Mouse (Mus musculus): Measurements from ENCODE around the gene Gatc. TPM values are rescaled to one million over a fixed set of nuclear protein-coding genes. Genes with fewer than 3 reads are reported as not detected.
A peak's percentile ranks its signal among the peaks of the same experiment; 100 is the strongest.

Gene Gatc
- polyA plus RNA-seq, 1 experiment from 2014 or later: 12.1 TPM

GRCm38 (mm10) chr5:115300035-115300744 is 40.8 kb downstream of the Gatc start:
- ATAC-seq: peak; percentile 35
- peak overlapping the region; percentile 99 for H3K4me2 ChIP-seq (ENCODE audit: low read depth, low read length)
- no peaks in the 10 kb centered on the region for H3K9me3 ChIP-seq (ENCODE audit: low read length)
- peak; percentile 63 for DNase-seq
- TF ChIP-seq CTCF (IDR thresholded peaks at IDR 0.05; ENCODE audit: low read depth): peak; percentile 53
- no peak for TF ChIP-seq EP300 (IDR thresholded peaks at IDR 0.05; ENCODE audit: low read depth)
- peaks cover 30% of the 10 kb centered on the region for H3K36me3 ChIP-seq (replicated peaks; ENCODE audit: insufficient read depth, low read length)
- H3K4me3 ChIP-seq (ENCODE audit: low read depth, low read length): peak overlapping the region; percentile 95
- H3K27me3 ChIP-seq (ENCODE audit: insufficient read depth, low read length): no peaks in the 10 kb centered on the region
- H3K27ac ChIP-seq (ENCODE audit: low read depth): peak overlapping the region; percentile 92
- peaks cover 18% of the 10 kb centered on the region for H3K4me1 ChIP-seq (ENCODE audit: insufficient read depth)
- under 1% methylated on average over 44 of the region's 46 CpGs for WGBS (ENCODE audit: insufficient replicate concordance)
- H3K9ac ChIP-seq (replicated peaks): peak overlapping the region; percentile 91

DNA sequence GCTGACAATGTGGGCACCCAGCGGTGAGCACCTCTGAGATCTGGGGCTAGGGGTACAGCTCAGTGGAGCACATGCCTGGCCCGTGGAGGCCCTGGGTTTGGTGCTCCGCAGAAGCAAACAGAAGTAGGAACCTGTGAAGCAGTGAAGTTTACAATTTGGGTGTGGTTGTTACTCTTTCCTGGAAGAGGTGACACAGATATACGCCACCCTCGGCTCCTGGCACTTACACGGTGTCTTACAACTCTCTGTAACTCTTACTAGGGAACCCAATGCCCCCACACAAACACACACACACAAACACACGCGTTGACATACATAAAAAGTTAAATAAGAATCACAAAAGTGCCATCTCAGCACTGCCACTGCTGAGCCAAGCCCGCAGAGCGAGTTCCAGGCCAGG is 44.6 kb downstream of the Gatc start:
- ATAC-seq (no peak), DNase-seq (no peak)
- TF ChIP-seq CTCF (IDR thresholded peaks at IDR 0.05; ENCODE audit: low read depth) (no peak), EP300 (IDR thresholded peaks at IDR 0.05; ENCODE audit: low read depth) (no peak)
- H3K9ac ChIP-seq (replicated peaks): no peak overlapping the region
- peaks cover 14% of the 10 kb centered on the region for H3K4me1 ChIP-seq (ENCODE audit: insufficient read depth)
- peak overlapping the region; percentile 45 for H3K27ac ChIP-seq (ENCODE audit: low read depth)
- peaks cover 40% of the 10 kb centered on the region for H3K36me3 ChIP-seq (replicated peaks; ENCODE audit: insufficient read depth, low read length)
- H3K27me3 ChIP-seq (ENCODE audit: insufficient read depth, low read length): no peaks in the 10 kb centered on the region
- WGBS (ENCODE audit: insufficient replicate concordance): 62% methylated on average over 10 of the region's 10 CpGs
- H3K4me2 ChIP-seq (ENCODE audit: low read depth, low read length): peak overlapping the region; percentile 26
- no peaks in the 10 kb centered on the region for H3K9me3 ChIP-seq (ENCODE audit: low read length)
- no peak overlapping the region for H3K4me3 ChIP-seq (ENCODE audit: low read depth, low read length)

- no peak for DNase-seq
- peak; percentile 48 for TF ChIP-seq CTCF (IDR thresholded peaks at IDR 0.05; ENCODE audit: low read depth)
- no peak for TF ChIP-seq EP300 (IDR thresholded peaks at IDR 0.05; ENCODE audit: low read depth)
- no peak for ATAC-seq
- no peaks in the 10 kb centered on the region for H3K9me3 ChIP-seq (ENCODE audit: low read length)
- no peak overlapping the region for H3K27ac ChIP-seq (ENCODE audit: low read depth)
- H3K36me3 ChIP-seq (replicated peaks; ENCODE audit: insufficient read depth, low read length): peaks cover 48% of the 10 kb centered on the region
- no peak overlapping the region for H3K4me2 ChIP-seq (ENCODE audit: low read depth, low read length)
- 84% methylated on average over 8 of the region's 8 CpGs for WGBS (ENCODE audit: insufficient replicate concordance)
- no peak overlapping the region for H3K4me3 ChIP-seq (ENCODE audit: low read depth, low read length)
- H3K9ac ChIP-seq (replicated peaks): no peak overlapping the region
- peaks cover 3% of the 10 kb centered on the region; the same call in 1 of the 2 replicates for H3K4me1 ChIP-seq (ENCODE audit: insufficient read depth)
- H3K27me3 ChIP-seq (ENCODE audit: insufficient read depth, low read length): no peaks in the 10 kb centered on the region
Observed at GRCm38 (mm10) chr5:115294173-115294572, 46.8 kb downstream of the Gatc start.

DNA sequence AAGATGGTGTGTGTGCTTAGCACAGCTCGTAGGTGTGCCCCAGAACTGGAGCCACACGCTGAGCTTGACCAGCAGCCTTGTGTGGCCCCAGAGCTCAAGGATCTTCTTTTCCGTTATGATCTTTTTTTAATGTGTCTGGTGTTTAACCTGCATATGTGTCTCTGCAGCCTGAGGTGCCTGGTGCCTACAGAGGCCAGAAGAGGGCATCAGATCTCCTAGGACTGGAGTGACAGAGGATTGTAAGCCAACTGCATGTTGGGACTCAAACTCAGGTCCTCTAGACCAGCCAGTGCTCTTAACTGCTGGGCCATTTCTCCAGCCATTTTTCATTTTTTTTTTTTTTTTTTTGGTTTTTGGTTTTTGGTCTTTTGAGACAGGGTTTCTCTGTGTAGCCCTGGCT is 56.2 kb downstream of the Gatc start:
- Histone ChIP-seq H3K27ac (ENCODE audit: low read depth) (no peak overlapping the region), H3K9me3 (ENCODE audit: low read length) (no peaks in the 10 kb centered on the region), H3K4me2 (ENCODE audit: low read depth, low read length) (no peak overlapping the region), H3K4me3 (ENCODE audit: low read depth, low read length) (no peak overlapping the region), H3K4me1 (ENCODE audit: insufficient read depth) (peaks cover 6% of the 10 kb centered on the region), H3K36me3 (replicated peaks; ENCODE audit: insufficient read depth, low read length) (peaks cover 18% of the 10 kb centered on the region), H3K27me3 (ENCODE audit: insufficient read depth, low read length) (no peaks in the 10 kb centered on the region), H3K9ac (replicated peaks) (no peak overlapping the region)
- TF ChIP-seq EP300 (IDR thresholded peaks at IDR 0.05; ENCODE audit: low read depth) (no peak), CTCF (IDR thresholded peaks at IDR 0.05; ENCODE audit: low read depth) (peak; percentile 59)
- ATAC-seq: no peak
- WGBS (ENCODE audit: insufficient replicate concordance): 81% methylated on average over 3 of the region's 3 CpGs
- no peak for DNase-seq

Other genes starting within 250 kb of the Gatc start
- gene Gm10401, start 242.9 kb downstream of the Gatc start, polyA plus RNA-seq (2015; fragmentation: Nextera tagmentation; extraction: Ambion mirVana): 6.0 and 6.6 TPM in 2 replicates
- gene Acads, start 221.8 kb downstream of the Gatc start, polyA plus RNA-seq (2015; fragmentation: Nextera tagmentation; extraction: Ambion mirVana): 87.9 and 93.4 TPM in 2 replicates
- 6.9 and 8.0 TPM in 2 replicates for gene Unc119b, start 206.2 kb downstream of the Gatc start, polyA plus RNA-seq (2015; fragmentation: Nextera tagmentation; extraction: Ambion mirVana)
- gene Mlec, start 183.0 kb downstream of the Gatc start, polyA plus RNA-seq (2015; fragmentation: Nextera tagmentation; extraction: Ambion mirVana): 8.2 and 10.1 TPM in 2 replicates
- not detected in 2 replicates for gene Cabp1, start 146.8 kb downstream of the Gatc start, polyA plus RNA-seq (2015; fragmentation: Nextera tagmentation; extraction: Ambion mirVana)
- 58.7 and 61.8 TPM in 2 replicates for gene Pop5, start 105.3 kb downstream of the Gatc start, polyA plus RNA-seq (2015; fragmentation: Nextera tagmentation; extraction: Ambion mirVana)
- 75.4 and 78.4 TPM in 2 replicates for gene Rnf10, start 68.3 kb downstream of the Gatc start, polyA plus RNA-seq (2015; fragmentation: Nextera tagmentation; extraction: Ambion mirVana)
- 19.5 and 19.6 TPM in 2 replicates for gene Coq5, start 61.5 kb downstream of the Gatc start, polyA plus RNA-seq (2015; fragmentation: Nextera tagmentation; extraction: Ambion mirVana)
- gene Dynll1, start 40.2 kb downstream of the Gatc start, polyA plus RNA-seq (2015; fragmentation: Nextera tagmentation; extraction: Ambion mirVana): 388 and 399 TPM in 2 replicates
- gene Srsf9, start 14.0 kb downstream of the Gatc start, polyA plus RNA-seq (2015; fragmentation: Nextera tagmentation; extraction: Ambion mirVana): 86.0 and 90.6 TPM in 2 replicates
- gene Triap1, start within 50 bp of the Gatc start, polyA plus RNA-seq (2015; fragmentation: Nextera tagmentation; extraction: Ambion mirVana): 20.3 and 24.2 TPM in 2 replicates
- 936 and 952 TPM in 2 replicates for gene Cox6a1, start 7.8 kb upstream of the Gatc start, polyA plus RNA-seq (2015; fragmentation: Nextera tagmentation; extraction: Ambion mirVana)
- 0.15 and 0.26 TPM in 2 replicates for gene Msi1, start 88.4 kb upstream of the Gatc start, polyA plus RNA-seq (2015; fragmentation: Nextera tagmentation; extraction: Ambion mirVana)
- gene Pla2g1b, start 125.1 kb upstream of the Gatc start, polyA plus RNA-seq (2015; fragmentation: Nextera tagmentation; extraction: Ambion mirVana): not detected in 2 replicates
- 3.5 and 3.9 TPM in 2 replicates for gene Sirt4, start 143.5 kb upstream of the Gatc start, polyA plus RNA-seq (2015; fragmentation: Nextera tagmentation; extraction: Ambion mirVana)
- 14.9 and 16.3 TPM in 2 replicates for gene Pxn, start 165.5 kb upstream of the Gatc start, polyA plus RNA-seq (2015; fragmentation: Nextera tagmentation; extraction: Ambion mirVana)
- gene Rplp0, start 218.3 kb upstream of the Gatc start, polyA plus RNA-seq (2015; fragmentation: Nextera tagmentation; extraction: Ambion mirVana): 793 and 822 TPM in 2 replicates
- 7.7 and 10.3 TPM in 2 replicates for gene Gcn1l1, start 224.1 kb upstream of the Gatc start, polyA plus RNA-seq (2015; fragmentation: Nextera tagmentation; extraction: Ambion mirVana)